Mouse (Mus musculus): ENCODE data around the gene Anp32e.
A peak's percentile ranks its signal among the peaks of the same experiment; 100 is the strongest.
"Not testable (repeated sequence)": the region's sequence is repeated elsewhere in the genome, so short reads cannot be mapped to it uniquely, and the experiment has no call there.

Gene Anp32e

GRCm38 (mm10) chr3:95928658-95929503 lies at the start of gene Anp32e:
TSS of gene Anp32e (plus strand) at chr3:95929246.
- peak; percentile 97 to 99 for DNase-seq (ENCODE audit: low spot score in 2 of 2)

GRCm38 (mm10) chr3:95881979-95882815 lies 46.8 kb upstream of the Anp32e start, which contains the start of gene Ciart:
TSS of gene Ciart (minus strand) at chr3:95882251.
- peak; percentile 81 to 87 for DNase-seq (ENCODE audit: low spot score in 2 of 2)

- peak; percentile 66 to 78 for DNase-seq (ENCODE audit: low spot score in 2 of 2)
Observed at GRCm38 (mm10) chr3:95882816-95883425, 46.1 kb upstream of the Anp32e start.

DNA sequence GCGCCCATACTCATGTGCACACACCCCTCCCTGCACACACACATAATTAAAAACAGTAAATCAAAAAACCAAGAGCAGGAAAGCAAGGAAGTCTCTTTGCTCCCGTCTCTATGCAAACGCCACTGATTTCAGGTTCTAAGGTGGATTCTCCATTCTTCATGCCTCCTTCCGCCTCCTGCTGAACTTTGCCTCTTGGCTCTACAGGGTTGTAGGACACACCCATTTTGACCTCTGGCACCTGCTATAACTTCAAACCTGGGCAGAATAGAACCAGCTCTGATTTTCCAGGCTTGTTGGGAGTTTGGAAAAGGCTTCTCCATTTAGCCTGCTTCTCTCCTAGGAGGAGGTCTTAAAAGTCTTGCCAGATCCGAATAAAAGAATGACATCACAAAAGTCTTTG lies 44.6 kb upstream of the Anp32e start:
- no peak for DNase-seq (ENCODE audit: low spot score in 2 of 2)

DNA sequence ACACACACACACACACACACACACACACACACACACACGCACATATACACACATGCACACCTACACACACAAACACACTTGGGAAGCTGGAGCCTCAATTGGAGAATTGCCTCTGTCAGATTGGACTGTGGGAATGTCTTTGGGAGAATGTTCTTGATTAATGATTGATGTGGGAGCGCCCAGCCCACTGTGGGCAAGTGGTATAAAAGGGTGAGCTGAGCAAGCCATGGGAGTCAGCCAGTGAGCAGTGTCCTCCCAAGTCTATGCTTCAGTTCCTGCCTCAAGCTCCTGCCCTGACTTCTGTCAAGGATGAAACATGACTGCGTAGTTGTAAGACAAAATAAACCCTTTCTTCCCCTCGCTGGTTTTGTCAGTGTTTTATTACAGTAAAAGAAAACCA lies 41.5 kb upstream of the Anp32e start:
- DNase-seq (ENCODE audit: low spot score in 2 of 2): no peak

DNA sequence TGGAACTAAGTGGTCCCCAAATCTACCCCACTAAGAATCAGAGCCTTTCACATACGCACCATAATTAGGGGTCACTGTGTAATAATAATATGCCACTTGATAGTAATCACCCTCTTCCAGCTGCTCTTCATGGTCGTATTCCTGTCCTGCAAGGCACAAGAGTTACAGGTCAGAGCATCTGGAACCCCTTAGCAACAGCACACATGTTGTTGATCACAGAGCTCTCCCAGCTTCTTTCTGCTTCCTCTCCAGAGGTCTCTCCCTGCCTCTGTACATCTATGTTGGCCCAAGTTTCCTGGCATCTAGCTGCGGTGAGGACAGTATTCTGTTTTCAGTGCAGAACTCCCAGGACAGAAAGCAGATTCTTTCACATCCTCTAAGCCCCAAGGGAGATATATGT lies 39.4 kb upstream of the Anp32e start:
- DNase-seq (ENCODE audit: low spot score in 2 of 2): no peak

DNA sequence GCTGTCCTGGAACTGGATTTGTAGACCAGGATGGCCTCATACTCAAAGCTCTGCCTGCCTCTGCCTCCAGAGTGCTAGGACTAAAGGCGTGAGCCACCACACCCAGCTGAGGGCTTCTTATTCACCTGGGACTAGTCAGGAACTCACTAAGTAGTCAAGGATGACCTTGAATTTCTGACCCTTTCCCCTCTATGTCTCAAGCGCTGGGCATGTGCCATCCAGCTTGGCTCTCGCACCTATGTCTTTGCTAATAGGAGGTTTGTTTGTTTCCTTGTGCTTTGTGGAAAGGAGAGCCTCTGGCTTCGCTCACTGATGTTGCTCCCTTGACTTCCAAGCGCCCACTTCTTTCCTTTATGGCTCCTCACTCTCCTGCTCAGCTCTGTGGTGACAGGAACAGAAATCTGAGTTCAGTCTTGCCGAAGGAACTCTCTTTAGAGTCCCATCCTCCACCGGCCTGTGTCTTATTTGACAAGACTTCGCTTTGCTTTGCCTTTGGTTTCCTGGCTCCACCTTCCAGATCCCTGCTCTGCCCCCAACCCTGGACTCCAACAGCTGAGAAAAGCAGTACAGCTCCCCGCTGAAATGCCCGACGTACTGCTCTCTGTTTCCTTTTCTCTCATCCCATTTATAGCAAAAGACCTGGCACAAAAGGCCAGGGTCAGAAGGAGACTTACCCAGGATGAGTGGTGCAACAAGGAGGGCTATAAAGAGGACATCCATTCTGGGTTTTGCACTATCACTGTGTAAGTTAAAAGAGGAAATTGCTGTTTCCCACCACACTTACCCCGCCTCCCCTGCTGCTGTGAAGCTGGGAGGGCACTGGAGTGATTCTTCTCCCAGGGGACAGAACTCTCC lies 37.6 kb upstream of the Anp32e start, which contains the start of gene BC028528:
TSS of gene BC028528 (minus strand) at position 795 of the 855 bp plus-strand sequence.
- peak; percentile 52 to 71 for DNase-seq (ENCODE audit: low spot score in 2 of 2)

- no peak for DNase-seq (ENCODE audit: low spot score in 2 of 2)
Observed at GRCm38 (mm10) chr3:95892066-95893052, 36.7 kb upstream of the Anp32e start.

DNA sequence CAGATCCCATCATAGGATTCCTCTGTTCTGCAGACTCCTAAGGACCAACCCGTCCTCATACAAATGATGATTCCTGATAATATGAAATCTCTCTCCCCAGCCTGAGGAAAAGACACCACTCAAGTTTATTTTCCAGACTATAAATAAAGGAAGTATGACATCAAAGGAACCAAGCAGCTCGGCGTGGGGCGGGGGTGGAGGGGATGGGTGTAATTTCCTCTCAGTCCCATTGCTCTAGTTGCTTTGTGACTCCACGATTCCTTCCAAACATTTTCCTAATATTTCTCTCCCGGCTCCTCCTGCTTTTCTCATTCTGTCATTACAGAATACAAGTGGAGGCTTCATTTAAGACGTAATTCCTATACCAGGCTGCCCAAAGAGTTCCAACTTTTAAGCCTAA lies 35.9 kb upstream of the Anp32e start:
- DNase-seq (ENCODE audit: low spot score in 2 of 2): no peak

GRCm38 (mm10) chr3:95893606-95894316 lies 35.3 kb upstream of the Anp32e start, which contains the start of gene Aph1a:
TSS of gene Aph1a (plus strand) at chr3:95893969.
- peak; percentile 94 to 95 for DNase-seq (ENCODE audit: low spot score in 2 of 2)

DNA sequence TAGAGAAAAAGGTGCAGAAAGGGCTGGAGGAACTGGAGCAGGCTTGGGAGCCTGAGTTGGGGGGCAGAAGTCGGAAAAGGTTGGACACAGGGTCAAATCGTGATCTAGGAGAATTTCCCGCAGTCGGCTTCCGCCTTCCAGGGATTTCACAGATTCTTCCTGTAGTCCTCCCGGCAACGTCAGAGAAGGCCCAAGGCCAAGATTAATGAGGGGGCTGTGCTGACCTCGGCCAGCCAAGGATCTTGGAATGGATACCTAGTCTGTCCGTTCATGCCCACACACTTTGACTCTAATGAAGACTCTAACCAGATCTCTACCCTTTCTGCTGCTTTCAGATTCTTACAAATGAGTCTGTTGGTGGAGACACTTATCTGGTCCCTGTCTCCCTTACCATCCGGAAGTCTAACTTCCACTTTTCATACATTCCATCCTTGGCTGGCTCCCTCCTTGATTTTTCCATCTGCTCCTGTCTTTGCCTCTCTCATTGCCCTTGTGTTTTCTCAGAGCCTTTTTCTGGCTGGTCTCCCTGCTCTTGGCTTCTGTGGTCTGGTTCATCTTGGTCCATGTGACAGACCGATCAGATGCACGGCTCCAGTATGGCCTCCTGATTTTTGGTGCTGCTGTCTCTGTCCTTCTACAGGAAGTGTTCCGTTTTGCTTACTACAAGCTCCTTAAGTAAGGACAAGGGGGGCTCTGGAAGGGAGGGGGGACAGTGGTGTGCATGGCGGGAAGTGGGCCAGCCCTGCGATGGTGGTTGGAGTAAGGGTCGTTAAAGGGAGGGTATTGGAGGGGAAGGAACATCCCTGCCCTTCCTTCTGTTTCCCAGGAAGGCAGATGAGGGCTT lies 34.5 kb upstream of the Anp32e start:
- DNase-seq (ENCODE audit: low spot score in 2 of 2): no peak

- not testable (repeated sequence) for DNase-seq (ENCODE audit: low spot score in 2 of 2)
Observed at GRCm38 (mm10) chr3:95895501-95895900, 33.5 kb upstream of the Anp32e start.

DNA sequence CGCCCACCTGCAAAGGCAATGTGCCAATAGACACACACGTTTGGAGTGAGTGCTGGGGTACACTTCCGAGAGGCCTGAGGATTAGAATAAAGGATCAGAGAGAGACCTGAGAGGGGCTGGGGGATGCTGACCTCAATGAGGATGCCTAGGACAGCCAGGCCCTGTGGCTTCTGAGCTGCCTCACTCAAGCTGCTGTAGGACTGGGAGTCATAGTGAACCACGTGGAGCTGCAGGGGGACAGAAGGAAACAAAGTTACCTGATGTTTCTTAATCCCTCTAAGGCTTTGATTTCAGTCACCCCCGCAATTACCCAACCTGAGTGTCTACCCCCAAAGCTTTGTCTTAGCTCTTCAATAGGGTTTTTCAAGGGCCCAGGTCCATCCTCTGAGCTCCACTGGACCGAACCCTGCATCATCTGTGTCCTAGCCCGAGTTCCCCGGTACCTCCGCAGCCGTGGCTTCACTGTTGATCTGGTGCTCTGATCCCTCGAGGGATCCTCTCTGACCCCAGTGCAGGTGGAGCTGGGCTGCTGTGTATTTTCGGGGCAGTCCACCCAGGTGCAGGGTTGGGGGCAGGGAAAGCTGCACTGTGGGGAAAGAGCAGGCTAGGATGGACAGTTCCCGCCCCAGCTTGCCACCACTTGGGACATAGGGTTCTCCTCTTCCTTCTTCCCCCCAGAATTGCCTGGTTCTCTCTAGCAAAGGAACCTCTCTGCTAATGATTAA lies 29.1 kb upstream of the Anp32e start:
- no peak for DNase-seq (ENCODE audit: low spot score in 2 of 2)

DNA sequence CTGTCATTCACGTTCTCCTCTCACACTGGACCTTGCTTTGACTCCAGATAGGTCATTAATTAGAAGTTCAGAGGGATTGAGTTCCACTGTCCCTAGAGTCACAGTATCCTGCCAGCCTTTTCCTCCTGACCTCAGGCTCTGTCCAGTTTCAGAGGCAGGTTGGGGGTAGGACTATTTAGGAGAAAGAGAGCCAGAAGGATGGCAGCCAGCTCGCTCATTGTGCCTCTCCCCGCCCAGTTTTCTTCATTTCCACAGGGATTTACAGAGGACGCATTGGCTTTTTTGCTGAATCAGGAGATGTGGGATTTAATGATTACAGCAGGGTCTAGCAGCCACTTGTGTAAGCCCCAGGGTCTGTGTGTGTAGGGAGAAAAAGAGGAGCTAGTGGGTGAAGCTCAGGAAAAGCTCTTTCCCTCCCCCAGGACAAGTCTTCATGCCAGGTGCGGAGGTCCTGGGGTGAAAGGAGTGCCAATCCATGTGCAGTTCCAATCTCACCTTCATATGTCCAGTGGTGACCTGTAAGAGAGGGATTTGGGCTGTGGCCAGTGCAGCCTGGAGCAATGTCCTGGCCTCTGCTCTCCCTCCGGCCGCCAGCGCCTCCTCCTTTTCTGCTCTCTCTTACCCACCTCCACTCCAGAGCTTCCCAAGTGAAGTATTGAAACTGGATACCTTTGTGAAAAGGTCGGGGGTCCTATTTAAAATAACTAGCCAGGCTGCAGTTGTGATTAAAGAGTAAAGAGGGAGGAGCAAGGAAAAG lies 27.3 kb upstream of the Anp32e start:
- no peak for DNase-seq (ENCODE audit: low spot score in 2 of 2)

DNA sequence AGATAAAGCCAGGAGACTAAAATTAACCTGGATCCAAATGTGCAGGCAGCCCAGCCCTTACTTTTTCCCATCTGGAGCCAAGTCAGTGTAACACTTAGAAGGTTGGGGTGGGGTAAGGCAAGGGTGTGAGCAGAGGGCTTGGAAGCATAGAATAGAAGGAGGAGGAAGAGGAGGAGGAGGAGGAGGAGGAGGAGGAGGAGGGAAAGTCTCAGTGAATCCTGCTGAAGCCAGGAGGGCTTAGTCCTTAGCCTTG lies 26.7 kb upstream of the Anp32e start:
- no peak for DNase-seq (ENCODE audit: low spot score in 2 of 2)

DNA sequence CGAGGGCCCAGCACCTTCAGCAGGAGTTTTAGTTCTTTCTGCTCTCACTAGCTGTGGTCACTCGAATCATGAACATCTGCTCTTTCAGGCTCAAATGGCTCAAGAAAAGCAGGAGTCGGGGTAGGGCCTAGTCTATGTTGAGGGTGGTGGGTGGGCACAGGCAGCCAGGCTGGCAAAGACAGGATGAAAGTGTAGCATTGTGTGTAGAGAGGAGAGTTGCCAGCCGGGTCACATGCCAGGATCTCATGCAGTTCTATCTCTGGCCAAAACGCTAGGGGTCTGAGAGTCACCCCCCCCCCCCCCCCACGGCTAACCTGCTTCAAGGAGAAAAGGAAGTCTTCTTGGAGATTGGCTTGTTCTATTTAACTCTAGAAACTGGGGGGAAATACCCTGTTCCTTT lies 26.4 kb upstream of the Anp32e start:
- no peak for DNase-seq (ENCODE audit: low spot score in 2 of 2)

Measured in spleen, postnatal 4 days (tissue).